Mouse (Mus musculus) gastrocnemius, postnatal 25 days (tissue): ENCODE measurements around the gene Erc1. TPM values are rescaled to one million over a fixed set of nuclear protein-coding genes. Genes with fewer than 3 reads are reported as not detected.

Experiments
- total RNA-seq, 2 experiments: library from RNA; stranded (reverse); gene quantifications; 1 replicate in 1 of 2; 2 replicates in 1 of 2; pipeline ENCODE4 v1.2.3; 2021

The Erc1 gene
- total RNA-seq, 2 experiments from 2014 or later: 21.2 to 25.7 TPM

Other genes starting within 250 kb of the Erc1 start
- 10 to 100 TPM; 14.7 to 15.0 TPM for gene Rad52, start 54.5 kb upstream of the Erc1 start, total RNA-seq
- 100 to 1,000 TPM; 263 to 303 TPM for gene Wnk1, start 190.5 kb upstream of the Erc1 start, total RNA-seq
- gene Ninj2, start 245.2 kb upstream of the Erc1 start, total RNA-seq: not detected